Mouse (Mus musculus): ENCODE results near the gene Arhgap28. TPM values are rescaled to one million over a fixed set of nuclear protein-coding genes. Genes with fewer than 3 reads are reported as not detected.

Arhgap28 gene
- polyA plus RNA-seq, 1 experiment from 2014 or later, result 5.0 TPM

DNA sequence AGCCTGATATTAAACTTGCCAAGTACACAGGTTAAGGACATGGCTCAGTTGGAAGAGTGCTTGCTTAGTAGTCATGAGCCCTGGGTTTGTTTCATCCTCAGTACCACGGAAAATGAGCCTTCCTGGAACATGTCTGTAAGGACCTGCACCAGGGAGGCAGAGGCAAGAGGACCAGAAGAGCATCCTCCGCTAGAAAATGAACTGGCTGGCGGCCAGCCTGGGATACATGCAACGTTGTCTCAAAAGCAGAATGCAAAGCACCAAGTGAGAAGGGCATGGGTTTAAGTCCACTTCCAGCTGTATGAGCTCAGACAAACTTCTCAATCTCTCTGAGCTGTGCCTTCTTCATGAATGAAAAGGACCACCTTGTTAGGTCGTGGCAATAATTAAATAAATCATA, 49.0 kb downstream of the Arhgap28 start:
- Histone ChIP-seq H3K9ac (ENCODE audit: low read depth, low read length) (no peak overlapping the region), H3K4me1 (ENCODE audit: control insufficient read depth, insufficient read depth, low read length) (no peaks in the 10 kb centered on the region; the same call in 1 of the 2 replicates), H3K27me3 (ENCODE audit: control insufficient read depth, insufficient read depth, low read depth, low read length) (no peaks in the 10 kb centered on the region), H3K4me3 (ENCODE audit: low read depth, low read length) (no peak overlapping the region), H3K27ac (ENCODE audit: low read length) (no peak overlapping the region), H3K4me2 (ENCODE audit: low read length) (no peak overlapping the region), H3K36me3 (ENCODE audit: control insufficient read depth, insufficient read depth, low read length) (no peaks in the 10 kb centered on the region), H3K9me3 (replicated peaks; ENCODE audit: control insufficient read depth, low read length, poor library complexity, severe bottlenecking) (no peaks in the 10 kb centered on the region)
- no peak for ATAC-seq
- WGBS, result 80% methylated on average over 5 of the region's 5 CpGs

- Histone ChIP-seq H3K36me3 (ENCODE audit: control insufficient read depth, insufficient read depth, low read length) (no peaks in the 10 kb centered on the region), H3K4me1 (ENCODE audit: control insufficient read depth, insufficient read depth, low read length) (no peaks in the 10 kb centered on the region; the same call in 1 of the 2 replicates), H3K27me3 (ENCODE audit: control insufficient read depth, insufficient read depth, low read depth, low read length) (no peaks in the 10 kb centered on the region), H3K4me3 (ENCODE audit: low read depth, low read length) (no peak overlapping the region), H3K9me3 (replicated peaks; ENCODE audit: control insufficient read depth, low read length, poor library complexity, severe bottlenecking) (no peaks in the 10 kb centered on the region), H3K27ac (ENCODE audit: low read length) (no peak overlapping the region), H3K4me2 (ENCODE audit: low read length) (no peak overlapping the region), H3K9ac (ENCODE audit: low read depth, low read length) (no peak overlapping the region)
- ATAC-seq, result no peak
- 66% methylated on average over 11 of the region's 11 CpGs for WGBS
These were observed 53.3 kb downstream of the Arhgap28 start for GRCm38 (mm10) chr17:67950523-67951213.

DNA sequence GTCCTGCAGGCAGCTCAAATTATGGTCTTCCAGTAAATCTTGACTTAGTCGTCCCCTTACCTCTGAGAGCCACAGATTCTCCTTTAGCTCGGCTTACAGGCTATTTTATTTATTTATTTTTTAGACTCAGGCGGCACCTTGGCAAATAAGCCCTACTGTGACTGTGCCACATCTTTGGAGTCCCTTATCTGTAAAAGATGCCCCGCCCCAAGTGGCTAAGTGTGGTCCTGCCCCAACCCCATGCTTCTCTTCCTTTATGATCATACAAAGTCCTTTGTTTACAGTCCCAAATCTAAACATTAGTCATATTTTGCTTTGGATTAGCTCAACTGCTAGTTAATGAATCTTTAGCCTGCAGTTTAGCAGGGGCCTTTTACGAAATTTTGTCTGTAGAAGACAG, 55.3 kb downstream of the Arhgap28 start:
- H3K4me3 ChIP-seq (ENCODE audit: low read depth, low read length), result no peak overlapping the region
- H3K4me1 ChIP-seq (ENCODE audit: control insufficient read depth, insufficient read depth, low read length), result no peaks in the 10 kb centered on the region
- H3K27me3 ChIP-seq (ENCODE audit: control insufficient read depth, insufficient read depth, low read depth, low read length), result no peaks in the 10 kb centered on the region
- no peak overlapping the region for H3K9ac ChIP-seq (ENCODE audit: low read depth, low read length)
- H3K27ac ChIP-seq (ENCODE audit: low read length), result no peak overlapping the region
- 83% methylated on average over 5 of the region's 5 CpGs for WGBS
- no peak overlapping the region for H3K4me2 ChIP-seq (ENCODE audit: low read length)
- H3K9me3 ChIP-seq (replicated peaks; ENCODE audit: control insufficient read depth, low read length, poor library complexity, severe bottlenecking), result no peaks in the 10 kb centered on the region
- H3K36me3 ChIP-seq (ENCODE audit: control insufficient read depth, insufficient read depth, low read length), result no peaks in the 10 kb centered on the region
- ATAC-seq, result no peak

DNA sequence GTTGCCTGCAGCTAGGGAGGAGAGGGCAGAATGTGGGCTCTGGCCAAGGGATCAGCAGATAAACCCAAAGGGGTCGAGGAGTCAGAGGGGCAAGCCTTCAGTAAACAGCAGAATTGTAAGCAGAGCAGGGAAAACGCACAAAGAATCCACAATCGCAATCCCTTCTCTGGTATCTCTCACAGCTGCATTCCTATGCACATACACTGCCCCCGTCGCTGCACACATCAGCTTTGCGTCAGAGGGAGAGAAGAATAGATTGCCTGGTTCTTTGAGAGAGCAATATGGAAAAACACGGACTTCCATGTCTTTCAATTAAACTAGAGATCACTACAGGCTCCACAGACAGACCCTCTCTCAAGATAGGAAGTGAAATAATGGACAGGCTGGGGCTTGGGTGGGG, 58.5 kb downstream of the Arhgap28 start:
- Histone ChIP-seq H3K4me3 (ENCODE audit: low read depth, low read length) (no peak overlapping the region), H3K4me2 (ENCODE audit: low read length) (no peak overlapping the region), H3K9me3 (replicated peaks; ENCODE audit: control insufficient read depth, low read length, poor library complexity, severe bottlenecking) (no peaks in the 10 kb centered on the region), H3K27me3 (ENCODE audit: control insufficient read depth, insufficient read depth, low read depth, low read length) (no peaks in the 10 kb centered on the region), H3K9ac (ENCODE audit: low read depth, low read length) (no peak overlapping the region), H3K27ac (ENCODE audit: low read length) (no peak overlapping the region), H3K4me1 (ENCODE audit: control insufficient read depth, insufficient read depth, low read length) (no peaks in the 10 kb centered on the region), H3K36me3 (ENCODE audit: control insufficient read depth, insufficient read depth, low read length) (no peaks in the 10 kb centered on the region)
- 67% methylated on average over 7 of the region's 7 CpGs for WGBS
- no peak for ATAC-seq

DNA sequence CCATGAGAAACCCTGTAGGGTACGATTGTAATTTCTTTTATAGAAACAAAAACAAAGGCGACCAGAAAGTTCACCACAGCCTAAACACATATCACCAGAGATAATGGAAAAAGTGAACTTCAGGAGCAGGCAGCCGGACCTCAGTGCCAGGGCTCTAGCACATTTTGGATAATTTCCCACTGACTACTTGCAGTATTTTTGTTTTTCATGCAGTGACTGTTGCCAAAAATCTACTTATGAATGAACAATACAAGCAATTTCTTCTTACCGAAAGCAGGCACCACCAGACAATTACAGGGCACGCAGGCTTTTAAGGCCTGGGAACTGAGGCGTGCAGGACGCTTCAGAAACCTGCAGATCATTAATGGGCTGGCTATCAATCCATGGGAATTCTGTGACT, 59.7 kb downstream of the Arhgap28 start:
- no peak overlapping the region for H3K27ac ChIP-seq (ENCODE audit: low read length)
- no peaks in the 10 kb centered on the region for H3K4me1 ChIP-seq (ENCODE audit: control insufficient read depth, insufficient read depth, low read length)
- H3K4me2 ChIP-seq (ENCODE audit: low read length), result no peak overlapping the region
- 86% methylated on average over 7 of the region's 7 CpGs for WGBS
- H3K9ac ChIP-seq (ENCODE audit: low read depth, low read length), result no peak overlapping the region
- no peaks in the 10 kb centered on the region for H3K36me3 ChIP-seq (ENCODE audit: control insufficient read depth, insufficient read depth, low read length)
- no peaks in the 10 kb centered on the region for H3K9me3 ChIP-seq (replicated peaks; ENCODE audit: control insufficient read depth, low read length, poor library complexity, severe bottlenecking)
- no peak for ATAC-seq
- no peak overlapping the region for H3K4me3 ChIP-seq (ENCODE audit: low read depth, low read length)
- no peaks in the 10 kb centered on the region for H3K27me3 ChIP-seq (ENCODE audit: control insufficient read depth, insufficient read depth, low read depth, low read length)

DNA sequence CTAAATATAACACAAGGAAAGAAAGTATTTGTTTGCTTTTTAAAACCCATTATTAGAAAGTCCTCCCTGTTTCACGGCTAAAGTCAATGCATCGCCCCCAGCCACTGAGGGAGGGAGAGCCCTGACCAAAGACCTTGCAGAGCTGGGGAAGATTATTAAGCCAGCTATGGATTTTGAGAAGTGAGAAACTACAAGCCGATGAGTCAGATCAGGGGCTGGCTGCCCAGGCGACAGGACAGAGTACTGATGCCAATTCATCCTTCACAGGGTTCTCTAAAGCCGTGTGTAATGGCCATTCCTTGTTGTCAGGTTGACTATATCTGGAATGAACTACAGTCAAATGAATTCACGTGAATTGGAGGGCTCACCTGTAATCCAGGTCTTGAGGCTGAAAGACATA, 62.9 kb downstream of the Arhgap28 start:
- no peaks in the 10 kb centered on the region for H3K4me1 ChIP-seq (ENCODE audit: control insufficient read depth, insufficient read depth, low read length)
- no peaks in the 10 kb centered on the region for H3K27me3 ChIP-seq (ENCODE audit: control insufficient read depth, insufficient read depth, low read depth, low read length)
- ATAC-seq, result no peak
- no peak overlapping the region for H3K4me2 ChIP-seq (ENCODE audit: low read length)
- no peaks in the 10 kb centered on the region for H3K36me3 ChIP-seq (ENCODE audit: control insufficient read depth, insufficient read depth, low read length)
- WGBS, result 89% methylated on average over 6 of the region's 6 CpGs
- H3K4me3 ChIP-seq (ENCODE audit: low read depth, low read length), result no peak overlapping the region
- no peak overlapping the region for H3K27ac ChIP-seq (ENCODE audit: low read length)
- no peaks in the 10 kb centered on the region for H3K9me3 ChIP-seq (replicated peaks; ENCODE audit: control insufficient read depth, low read length, poor library complexity, severe bottlenecking)
- no peak overlapping the region for H3K9ac ChIP-seq (ENCODE audit: low read depth, low read length)

- H3K9ac ChIP-seq (ENCODE audit: low read depth, low read length), result no peak overlapping the region
These were observed 66.9 kb downstream of the Arhgap28 start for GRCm38 (mm10) chr17:67937050-67937449.

GRCm38 (mm10) chr17:67935556-67935955, 68.4 kb downstream of the Arhgap28 start:
- Histone ChIP-seq H3K36me3 (ENCODE audit: control insufficient read depth, insufficient read depth, low read length) (no peaks in the 10 kb centered on the region), H3K4me3 (ENCODE audit: low read depth, low read length) (no peak overlapping the region), H3K27ac (ENCODE audit: low read length) (no peak overlapping the region), H3K9me3 (replicated peaks; ENCODE audit: control insufficient read depth, low read length, poor library complexity, severe bottlenecking) (no peaks in the 10 kb centered on the region), H3K27me3 (ENCODE audit: control insufficient read depth, insufficient read depth, low read depth, low read length) (no peaks in the 10 kb centered on the region), H3K4me2 (ENCODE audit: low read length) (no peak overlapping the region), H3K9ac (ENCODE audit: low read depth, low read length) (no peak overlapping the region), H3K4me1 (ENCODE audit: control insufficient read depth, insufficient read depth, low read length) (no peaks in the 10 kb centered on the region)
- WGBS, result 87% methylated on average over 4 of the region's 4 CpGs
- no peak for ATAC-seq

More at GRCm38 (mm10) chr17:67937050-67937449, 66.9 kb downstream of the Arhgap28 start:
- Histone ChIP-seq H3K4me3 (ENCODE audit: low read depth, low read length) (no peak overlapping the region), H3K36me3 (ENCODE audit: control insufficient read depth, insufficient read depth, low read length) (no peaks in the 10 kb centered on the region), H3K4me2 (ENCODE audit: low read length) (no peak overlapping the region), H3K4me1 (ENCODE audit: control insufficient read depth, insufficient read depth, low read length) (no peaks in the 10 kb centered on the region), H3K9me3 (replicated peaks; ENCODE audit: control insufficient read depth, low read length, poor library complexity, severe bottlenecking) (no peaks in the 10 kb centered on the region), H3K27me3 (ENCODE audit: control insufficient read depth, insufficient read depth, low read depth, low read length) (no peaks in the 10 kb centered on the region), H3K27ac (ENCODE audit: low read length) (no peak overlapping the region)
- WGBS, result 93% methylated on average over 3 of the region's 3 CpGs
- no peak for ATAC-seq

DNA sequence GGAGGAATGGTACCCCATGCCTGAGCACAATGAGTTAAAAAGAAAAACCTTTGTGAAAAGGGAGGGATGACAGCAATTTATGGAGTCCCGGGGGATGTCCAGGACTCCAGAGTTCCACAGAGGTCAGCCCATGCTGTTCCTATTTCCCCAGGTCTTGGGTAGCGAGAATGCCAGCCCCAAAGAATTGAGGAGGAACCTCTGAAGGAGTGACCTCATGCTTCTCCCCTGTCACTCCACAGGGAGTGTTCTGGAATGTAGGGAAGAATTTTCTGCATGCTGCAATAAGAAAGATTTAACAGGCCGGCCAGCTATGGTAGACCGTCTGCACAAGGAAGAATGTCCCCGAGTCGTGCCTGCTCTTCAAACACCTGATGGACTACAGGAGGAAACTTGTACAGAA, 72.5 kb downstream of the Arhgap28 start:
- H3K4me2 ChIP-seq (ENCODE audit: low read length), result no peak overlapping the region
- H3K27ac ChIP-seq (ENCODE audit: low read length), result no peak overlapping the region
- no peak overlapping the region for H3K4me3 ChIP-seq (ENCODE audit: low read depth, low read length)
- no peaks in the 10 kb centered on the region for H3K36me3 ChIP-seq (ENCODE audit: control insufficient read depth, insufficient read depth, low read length)
- WGBS, result 88% methylated on average over 6 of the region's 6 CpGs
- no peaks in the 10 kb centered on the region for H3K9me3 ChIP-seq (replicated peaks; ENCODE audit: control insufficient read depth, low read length, poor library complexity, severe bottlenecking)
- H3K27me3 ChIP-seq (ENCODE audit: control insufficient read depth, insufficient read depth, low read depth, low read length), result no peaks in the 10 kb centered on the region
- no peak for ATAC-seq
- no peak overlapping the region for H3K9ac ChIP-seq (ENCODE audit: low read depth, low read length)
- H3K4me1 ChIP-seq (ENCODE audit: control insufficient read depth, insufficient read depth, low read length), result no peaks in the 10 kb centered on the region
